Mouse (Mus musculus) midbrain, embryonic 13.5 days (tissue): ENCODE data around the gene Clec9a. TPM values are rescaled to one million over a fixed set of nuclear protein-coding genes. Genes with fewer than 3 reads are reported as not detected.

Experiments used
- ATAC-seq: fragments of 200-750 bp; cut with Nextera tagmentation; 2 replicates; pipeline ENCODE4 v1.8.0; 2017; ENCODE audit warnings: mild to moderate bottlenecking, moderate TSS enrichment, moderate library complexity
- H3K27ac ChIP-seq: fragments of 300-500 bp; sonication (generic); 2 replicates; pipeline ENCODE4 v1.5.1; 2015; ENCODE audit warnings: inconsistent platforms, mild to moderate bottlenecking, moderate library complexity
- H3K27me3 ChIP-seq: fragments of 300-500 bp; sonication (generic); 2 replicates; pipeline ENCODE4 v1.6.1; 2015; ENCODE audit warnings: mild to moderate bottlenecking, inconsistent platforms
- H3K36me3 ChIP-seq: fragments of 300-500 bp; sonication (generic); 2 replicates; pipeline ENCODE4 v1.6.1; 2015; ENCODE audit warnings: mild to moderate bottlenecking, inconsistent platforms
- H3K4me1 ChIP-seq: fragments of 300-500 bp; sonication (generic); replicated peaks from 2 replicates; pipeline ENCODE4 v1.6.1; 2015; ENCODE audit warnings: inconsistent platforms
- H3K4me2 ChIP-seq: fragments of 300-500 bp; sonication (generic); replicated peaks from 2 replicates; pipeline ENCODE4 v1.6.1; 2015; ENCODE audit warnings: moderate library complexity, mild to moderate bottlenecking, inconsistent platforms
- H3K4me3 ChIP-seq: fragments of 300-500 bp; sonication (generic); replicated peaks from 2 replicates; pipeline ENCODE4 v1.5.1; 2015; ENCODE audit warnings: mild to moderate bottlenecking, inconsistent platforms
- H3K9ac ChIP-seq: fragments of 300-500 bp; sonication (generic); replicated peaks from 2 replicates; pipeline ENCODE4 v1.6.1; 2015; ENCODE audit warnings: mild to moderate bottlenecking, inconsistent platforms
- H3K9me3 ChIP-seq: fragments of 300-500 bp; sonication (generic); 2 replicates; pipeline ENCODE4 v1.6.1; 2016; ENCODE audit warnings: mild to moderate bottlenecking, inconsistent platforms
- WGBS: fragments of 180-500 bp; shearing (Covaris S2); methylation state at CpG from one replicate; pipeline ENCODE4 v1.1.7; 2015; 5-methylcytosine and 5-hydroxymethylcytosine counted together
- polyA plus RNA-seq: library from polyadenylated mRNA; unstranded; fragments of >200 nt; fragmentation: Nextera tagmentation; extraction: Ambion mirVana; gene quantifications from 2 replicates; pipeline ENCODE4 v1.2.1, GENCODE M21; 2015

Clec9a gene
- polyA plus RNA-seq, 1 experiment from 2014 or later: 0.23 TPM

DNA sequence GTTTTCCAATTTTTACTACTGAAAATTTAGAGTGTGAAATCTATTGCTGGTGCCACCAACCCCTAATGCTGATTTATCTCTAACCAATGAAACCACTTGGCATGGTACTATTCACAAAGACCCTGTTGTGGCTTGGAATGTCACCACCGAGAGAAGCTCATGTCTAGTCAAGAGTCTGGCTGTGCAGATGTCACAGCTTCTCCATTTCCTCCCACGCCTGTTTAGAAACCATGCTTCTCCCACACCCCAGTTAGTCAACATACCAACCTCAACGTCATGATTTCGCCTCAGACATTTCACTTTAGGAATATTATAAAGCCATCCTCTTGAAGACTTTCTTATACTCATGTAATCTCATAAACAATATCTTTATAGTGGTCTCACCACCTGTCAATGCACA, 18.6 kb downstream of the Clec9a start:
- no peak for ATAC-seq
- WGBS: 89% methylated on average over 4 of the region's 4 CpGs
- H3K4me3 ChIP-seq: no peak overlapping the region
- H3K27me3 ChIP-seq: no peaks in the 10 kb centered on the region
- H3K27ac ChIP-seq: no peak overlapping the region
- no peaks in the 10 kb centered on the region for H3K9me3 ChIP-seq
- H3K4me2 ChIP-seq: no peak overlapping the region
- H3K4me1 ChIP-seq: 0 out of 2 replicates have a peak, but pooled peaks cover 5% of the 10 kb centered on the region
- H3K9ac ChIP-seq: no peak overlapping the region
- no peaks in the 10 kb centered on the region for H3K36me3 ChIP-seq

DNA sequence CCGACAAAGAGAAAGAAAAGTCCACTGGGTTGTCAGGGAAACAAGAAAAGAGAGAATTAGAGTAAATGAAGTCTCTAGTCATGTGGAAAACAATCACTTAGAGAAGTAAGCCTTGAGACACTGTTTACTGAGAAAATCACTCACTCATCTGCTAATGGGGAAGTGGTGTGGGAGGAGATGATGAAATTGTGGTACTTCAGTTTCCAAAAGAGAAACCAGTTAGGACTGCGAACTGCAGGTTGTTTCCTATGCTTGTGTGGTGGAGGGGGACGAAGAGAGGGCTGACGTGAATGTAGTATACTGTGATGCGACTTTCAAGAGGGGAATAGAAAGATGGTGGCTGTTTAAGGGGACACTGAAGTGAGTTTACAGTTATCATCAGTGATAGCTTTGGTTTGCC, 25.6 kb downstream of the Clec9a start:
- no peak overlapping the region for H3K9ac ChIP-seq
- no peaks in the 10 kb centered on the region for H3K4me1 ChIP-seq
- H3K4me3 ChIP-seq: no peak overlapping the region
- H3K9me3 ChIP-seq: no peaks in the 10 kb centered on the region
- ATAC-seq: no peak
- H3K27ac ChIP-seq: no peak overlapping the region
- no peaks in the 10 kb centered on the region for H3K27me3 ChIP-seq
- WGBS: 56% methylated on average over 5 of the region's 5 CpGs
- no peak overlapping the region for H3K4me2 ChIP-seq
- no peaks in the 10 kb centered on the region for H3K36me3 ChIP-seq

DNA sequence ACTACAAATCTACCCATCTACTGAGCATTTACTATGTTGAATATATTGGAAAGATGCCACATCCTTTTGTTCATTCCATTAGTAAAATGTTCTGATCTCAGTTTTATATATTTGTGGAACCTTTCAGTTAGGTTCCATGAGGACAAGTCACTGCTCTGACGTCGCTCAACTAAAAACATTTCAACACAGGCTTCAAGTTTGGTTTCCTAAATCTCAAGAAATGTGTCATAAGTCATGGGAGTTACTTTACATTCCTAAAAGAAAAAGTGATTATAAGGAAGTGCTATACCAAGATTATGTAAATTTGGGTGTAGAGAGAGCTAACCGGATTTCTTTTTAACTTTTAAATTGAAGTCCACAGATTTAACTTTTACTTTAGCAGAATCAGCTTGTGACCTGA, 27.4 kb downstream of the Clec9a start:
- Histone ChIP-seq H3K4me1 (no peaks in the 10 kb centered on the region), H3K27me3 (no peaks in the 10 kb centered on the region), H3K4me3 (no peak overlapping the region), H3K9me3 (no peaks in the 10 kb centered on the region), H3K4me2 (no peak overlapping the region), H3K9ac (no peak overlapping the region), H3K36me3 (no peaks in the 10 kb centered on the region), H3K27ac (no peak overlapping the region)
- no peak for ATAC-seq
- WGBS: 94% methylated on average over 3 of the region's 3 CpGs

DNA sequence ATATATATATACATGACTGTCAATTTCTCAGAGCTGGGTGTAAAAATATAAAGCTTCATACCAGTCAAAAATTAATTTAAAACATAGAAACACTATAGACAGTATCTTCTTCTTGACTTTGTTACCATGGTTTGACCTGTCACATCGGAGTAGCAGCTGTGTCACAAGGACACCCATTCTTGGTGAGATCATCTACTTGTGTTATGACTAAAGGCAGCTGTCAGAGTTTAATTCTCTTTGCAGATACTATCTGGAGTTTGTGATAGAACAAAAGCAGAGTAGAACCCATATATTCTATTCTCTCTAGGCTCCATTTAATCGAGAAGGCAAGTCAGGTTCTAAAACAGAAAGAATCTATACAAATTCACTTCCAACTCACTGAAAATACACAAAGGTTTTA, 29.4 kb downstream of the Clec9a start:
- 92% methylated on average over 2 of the region's 2 CpGs for WGBS
- no peak overlapping the region for H3K27ac ChIP-seq

DNA sequence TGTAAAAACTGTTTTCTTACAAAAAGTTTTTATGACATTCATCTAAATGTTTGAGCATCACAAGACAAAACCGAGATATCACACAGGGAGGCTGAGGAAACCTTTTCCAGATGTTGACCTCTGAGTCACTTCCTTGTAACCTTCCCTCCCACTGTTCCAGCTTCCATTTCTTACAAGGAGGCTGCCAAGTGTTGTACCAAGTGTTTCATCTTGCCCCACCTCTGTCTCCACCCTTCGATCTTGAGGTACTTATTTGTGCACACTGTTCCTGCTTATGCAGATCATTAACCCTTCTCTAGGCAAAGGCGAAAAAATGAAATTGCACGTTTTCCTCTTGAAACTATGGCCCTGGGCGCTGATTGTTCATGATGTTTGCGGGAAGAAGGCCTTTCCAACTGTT, 41.1 kb downstream of the Clec9a start:
- Histone ChIP-seq H3K27ac (no peak overlapping the region), H3K4me2 (no peak overlapping the region), H3K9ac (no peak overlapping the region), H3K9me3 (no peaks in the 10 kb centered on the region), H3K4me1 (no peaks in the 10 kb centered on the region), H3K36me3 (no peaks in the 10 kb centered on the region), H3K27me3 (no peaks in the 10 kb centered on the region), H3K4me3 (no peak overlapping the region)
- ATAC-seq: no peak
- 85% methylated on average over 6 of the region's 6 CpGs for WGBS

More for the DNA sequence above, 29.4 kb downstream of the Clec9a start:
- H3K4me1 ChIP-seq: no peaks in the 10 kb centered on the region
- ATAC-seq: no peak
- no peak overlapping the region for H3K4me3 ChIP-seq
- no peak overlapping the region for H3K9ac ChIP-seq
- H3K4me2 ChIP-seq: no peak overlapping the region
- H3K27me3 ChIP-seq: no peaks in the 10 kb centered on the region
- no peaks in the 10 kb centered on the region for H3K36me3 ChIP-seq
- H3K9me3 ChIP-seq: no peaks in the 10 kb centered on the region

DNA sequence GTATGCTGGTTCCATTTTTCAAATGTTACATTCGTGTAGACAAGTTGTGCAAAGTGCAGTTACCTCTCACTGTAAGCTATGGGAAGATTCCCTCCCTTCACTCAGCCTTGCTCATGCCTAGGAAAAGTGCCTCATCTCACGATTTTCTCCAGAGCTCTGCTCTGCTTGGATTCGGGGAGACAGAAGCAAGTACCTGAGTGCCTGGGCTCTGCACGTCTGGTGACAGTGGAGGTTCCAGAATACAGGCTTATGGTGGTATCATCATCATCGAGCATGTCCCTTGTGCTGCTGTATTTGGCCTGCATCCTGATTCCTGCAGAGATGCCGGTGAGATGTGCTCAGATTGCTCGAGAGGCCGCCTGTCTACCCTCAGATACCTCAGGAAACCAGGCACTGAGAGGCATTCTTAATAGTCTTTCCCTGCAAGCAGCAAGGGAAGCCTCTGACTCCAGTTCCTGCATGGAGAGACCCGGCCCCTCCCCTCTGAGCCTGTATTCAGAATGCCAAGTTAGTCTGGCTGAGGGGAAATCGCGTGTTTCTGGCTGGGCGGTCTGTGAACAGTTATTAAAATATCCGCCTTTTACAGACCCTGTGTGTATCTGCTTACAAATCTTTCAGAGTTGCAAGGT, 42.9 kb downstream of the Clec9a start, which contains the start of gene Clec1a:
TSS of gene Clec1a (minus strand) at position 590 of the 629 bp plus-strand sequence.
- no peaks in the 10 kb centered on the region for H3K27me3 ChIP-seq
- no peak within 1 kb of the TSS for H3K9ac ChIP-seq
- ATAC-seq: 0 out of 2 replicates have a peak, but pooled peaks have one; percentile 48
- no peaks in the 10 kb centered on the region for H3K36me3 ChIP-seq
- no peak within 1 kb of the TSS for H3K27ac ChIP-seq
- no peak within 1 kb of the TSS for H3K4me3 ChIP-seq
- H3K4me1 ChIP-seq: no peaks in the 10 kb centered on the region
- H3K9me3 ChIP-seq: no peaks in the 10 kb centered on the region
- no peak within 1 kb of the TSS for H3K4me2 ChIP-seq
- 61% methylated on average over 13 of the region's 13 CpGs for WGBS

DNA sequence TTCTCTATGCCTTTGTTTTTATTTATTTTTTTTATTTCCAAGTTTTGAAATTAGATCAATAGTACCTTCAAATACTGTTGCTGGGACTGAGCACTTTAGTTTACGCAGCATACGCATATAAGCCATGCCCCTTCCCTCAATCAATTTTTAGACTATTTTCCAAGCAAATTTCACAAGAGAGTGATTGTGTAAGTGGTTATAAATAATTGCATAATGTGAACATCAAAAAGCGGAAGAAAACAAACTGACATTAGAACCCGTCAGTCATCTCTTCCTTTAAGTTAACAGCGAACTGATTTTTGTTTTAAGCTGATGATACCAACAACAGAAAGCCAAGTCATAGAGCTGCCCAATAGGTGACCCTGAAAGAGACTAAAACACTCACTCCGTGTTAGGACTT, 62.7 kb downstream of the Clec9a start:
- H3K4me3 ChIP-seq: no peak overlapping the region
- no peaks in the 10 kb centered on the region for H3K36me3 ChIP-seq
- H3K27ac ChIP-seq: no peak overlapping the region
- ATAC-seq: no peak
- H3K4me1 ChIP-seq: no peaks in the 10 kb centered on the region
- no peaks in the 10 kb centered on the region for H3K27me3 ChIP-seq
- no peak overlapping the region for H3K4me2 ChIP-seq
- H3K9ac ChIP-seq: no peak overlapping the region
- WGBS: 93% methylated on average over 6 of the region's 6 CpGs
- no peaks in the 10 kb centered on the region for H3K9me3 ChIP-seq

DNA sequence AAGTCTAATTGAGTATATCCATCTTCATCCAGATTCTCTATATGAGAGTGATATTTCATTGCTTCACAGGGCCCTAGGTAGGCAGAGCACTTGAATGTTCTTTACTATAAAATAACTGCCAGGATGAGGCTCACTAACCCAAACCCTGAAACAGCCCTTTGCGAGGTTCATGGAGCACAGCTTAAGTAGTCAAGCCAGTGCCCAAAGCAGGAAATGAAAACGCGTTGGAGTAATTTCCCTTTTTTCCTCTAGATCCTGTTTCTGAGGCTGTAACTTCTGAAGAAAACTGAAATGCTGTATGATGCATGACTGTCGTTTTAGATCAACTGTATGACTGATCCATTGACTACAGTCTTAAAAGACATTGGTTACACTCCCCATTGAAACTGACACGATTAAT, 64.0 kb downstream of the Clec9a start:
- Histone ChIP-seq H3K9ac (no peak overlapping the region), H3K27me3 (no peaks in the 10 kb centered on the region), H3K4me2 (no peak overlapping the region), H3K4me1 (no peaks in the 10 kb centered on the region), H3K4me3 (no peak overlapping the region), H3K36me3 (no peaks in the 10 kb centered on the region), H3K9me3 (no peaks in the 10 kb centered on the region), H3K27ac (no peak overlapping the region)
- 85% methylated on average over 5 of the region's 5 CpGs for WGBS
- ATAC-seq: no peak

Other genes starting within 250 kb of the Clec9a start
- gene Clec2d, start 228.2 kb upstream of the Clec9a start, polyA plus RNA-seq: 0.13 TPM in 1 of 2 replicates, not detected in the other
- not detected in 2 replicates for gene Cd69, start 133.4 kb upstream of the Clec9a start, polyA plus RNA-seq
- gene 4922502D21Rik, start 77.1 kb upstream of the Clec9a start, polyA plus RNA-seq: not detected in 2 replicates
- 0.23 TPM in 1 of 2 replicates, not detected in the other for gene Clec12a, start 66.2 kb upstream of the Clec9a start, polyA plus RNA-seq
- gene Clec12b, start 23.0 kb upstream of the Clec9a start, polyA plus RNA-seq: 0.12 TPM in 1 of 2 replicates, not detected in the other
- 3.6 and 3.9 TPM in 2 replicates for gene Clec1b, start 11.6 kb upstream of the Clec9a start, polyA plus RNA-seq
- gene Clec1a, start 43.1 kb downstream of the Clec9a start, polyA plus RNA-seq: 1.7 and 1.8 TPM in 2 replicates
- not detected in 2 replicates for gene Olr1, start 98.3 kb downstream of the Clec9a start, polyA plus RNA-seq
- not detected in 2 replicates for gene Tmem52b, start 103.7 kb downstream of the Clec9a start, polyA plus RNA-seq
- 159 and 164 TPM in 2 replicates for gene Gabarapl1, start 124.3 kb downstream of the Clec9a start, polyA plus RNA-seq
- not detected in 2 replicates for gene Klre1, start 169.0 kb downstream of the Clec9a start, polyA plus RNA-seq
- not detected in 2 replicates for gene Klrd1, start 182.9 kb downstream of the Clec9a start, polyA plus RNA-seq
- 0.22 and 0.38 TPM in 2 replicates for gene Klrk1, start 215.0 kb downstream of the Clec9a start, polyA plus RNA-seq
- not detected in 2 replicates for gene Klrc3, start 234.5 kb downstream of the Clec9a start, polyA plus RNA-seq